Mouse (Mus musculus): ENCODE data around the gene Ttyh1.

GRCm38 (mm10) chr7:4149209-4150054, 30.2 kb downstream of the Ttyh1 start:
- TF ChIP-seq CTCF (IDR thresholded peaks at IDR 0.05) = no peak
- no peak; the same call in 1 of the 2 replicates for TF ChIP-seq EP300 (IDR thresholded peaks at IDR 0.05)
